Mouse (Mus musculus) layer of hippocampus, postnatal 14 days (tissue): ENCODE data around the gene A4galt. TPM values are rescaled to one million over a fixed set of nuclear protein-coding genes. Genes with fewer than 3 reads are reported as not detected.
"Not testable (repeated sequence)": the region's sequence is repeated elsewhere in the genome, so short reads cannot be mapped to it uniquely, and the experiment has no call there.

ENCODE experiments used
- DNase-seq, 2 experiments: peaks; one replicate each; pipeline ENCODE4 v3.0.0; 2021 to 2022; ENCODE audit warnings: low spot score in 2 of 2, mixed read lengths in 1 of 2
- total RNA-seq, 2 experiments: library from RNA; stranded (reverse); gene quantifications; 2 replicates each; pipeline ENCODE4 v1.2.3; 2021

A4galt gene
- total RNA-seq, 2 experiments from 2014 or later: 1.8 to 1.9 TPM

DNA sequence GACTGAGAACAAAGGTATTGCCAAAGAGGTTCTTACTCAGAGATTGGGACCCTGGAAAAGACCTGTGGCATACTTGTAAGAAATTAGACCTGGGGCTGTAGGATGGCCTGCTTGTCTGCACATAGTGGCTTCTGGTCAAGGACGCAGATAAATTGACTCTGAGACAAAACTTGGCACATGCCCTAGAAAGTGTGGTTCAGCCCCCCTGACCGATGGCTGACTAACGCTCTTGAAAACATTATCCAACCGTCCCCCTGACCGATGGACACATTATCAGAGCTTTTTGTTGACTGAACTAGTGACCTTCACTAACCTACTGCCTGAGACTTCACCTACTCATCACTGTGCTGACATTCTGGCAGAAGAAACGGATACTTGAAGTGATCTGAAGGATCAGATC, 18.4 kb upstream of the A4galt start:
- not testable (repeated sequence) for DNase-seq

DNA sequence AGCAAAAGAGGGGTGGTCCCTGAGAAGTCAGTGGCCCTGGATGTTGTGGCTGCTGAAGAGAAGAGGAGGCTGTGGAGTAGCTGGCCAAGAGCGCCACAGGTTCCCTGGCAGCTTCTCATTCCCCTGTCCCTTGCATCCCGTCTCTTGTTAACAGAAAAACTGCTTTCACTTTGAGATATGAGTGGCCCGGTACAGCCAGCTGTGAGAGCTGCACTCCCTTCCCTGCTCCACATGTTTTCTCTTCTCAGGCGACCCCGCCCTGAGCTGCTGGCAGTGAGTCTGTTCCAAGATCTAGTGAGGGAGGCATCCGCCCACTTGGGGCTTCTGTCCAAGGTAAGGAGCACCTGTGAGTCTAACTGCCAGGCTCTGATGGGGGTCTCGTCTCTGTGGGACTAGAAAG, 16.9 kb upstream of the A4galt start:
- not testable (repeated sequence) for DNase-seq

DNA sequence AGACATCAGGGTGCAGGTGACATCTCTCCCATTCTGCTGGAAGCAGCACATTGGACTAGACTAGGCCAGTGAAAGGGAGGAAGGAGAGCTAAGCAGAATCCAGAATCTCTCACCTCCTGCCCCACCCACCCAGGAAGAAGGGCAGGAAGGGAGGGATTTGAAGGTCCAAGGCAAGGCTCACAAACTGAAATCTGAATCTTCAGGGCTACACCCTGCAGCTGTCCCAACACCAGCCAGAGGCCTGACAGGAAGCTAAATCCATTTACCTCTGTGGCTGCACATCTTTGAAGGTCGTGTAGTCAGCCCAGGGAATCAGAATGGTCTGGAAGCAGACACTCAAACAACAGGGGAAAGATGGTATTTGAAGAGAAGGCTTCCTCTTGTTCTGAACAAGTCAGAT, 13.7 kb upstream of the A4galt start:
- no peak for DNase-seq

DNA sequence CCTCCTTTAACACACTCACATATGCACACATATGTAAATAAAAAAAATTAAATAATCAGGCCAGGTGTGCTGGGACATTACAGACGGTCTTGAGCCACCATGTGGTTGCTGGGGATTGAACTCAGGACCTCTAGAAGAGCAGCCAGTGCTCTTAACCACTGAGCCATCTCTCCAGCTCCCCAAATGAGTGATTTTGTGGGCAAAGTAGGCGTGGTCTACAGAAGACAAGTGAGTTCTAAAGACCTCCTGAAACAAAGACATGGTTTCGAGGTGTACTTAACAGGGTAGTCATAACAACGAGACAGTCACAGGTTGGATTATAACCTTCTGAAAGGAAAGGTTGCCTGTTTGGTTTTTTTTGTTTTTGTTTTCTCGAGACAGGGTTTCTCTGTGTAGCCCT, 11.8 kb upstream of the A4galt start:
- DNase-seq: no peak

DNA sequence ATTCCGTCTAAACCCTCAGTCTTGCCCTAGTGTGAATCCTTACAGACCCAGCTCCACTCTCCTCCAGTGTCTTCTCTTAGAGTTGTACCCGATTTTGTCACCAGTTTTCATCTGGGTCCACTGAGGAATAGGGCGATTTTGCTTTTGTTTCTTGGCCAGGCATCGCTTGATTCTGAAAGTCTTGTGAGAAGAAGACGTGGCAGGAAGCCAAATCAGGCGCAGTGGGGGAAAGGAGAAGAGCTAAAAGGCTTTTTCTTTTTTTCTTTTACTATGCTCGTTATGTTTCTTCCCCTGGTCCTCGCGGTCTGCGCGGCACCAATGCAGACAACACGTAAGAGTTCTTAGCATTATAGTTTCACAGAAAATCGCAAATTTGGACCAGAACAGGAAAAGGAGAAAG, 6.3 kb upstream of the A4galt start:
- no peak for DNase-seq

DNA sequence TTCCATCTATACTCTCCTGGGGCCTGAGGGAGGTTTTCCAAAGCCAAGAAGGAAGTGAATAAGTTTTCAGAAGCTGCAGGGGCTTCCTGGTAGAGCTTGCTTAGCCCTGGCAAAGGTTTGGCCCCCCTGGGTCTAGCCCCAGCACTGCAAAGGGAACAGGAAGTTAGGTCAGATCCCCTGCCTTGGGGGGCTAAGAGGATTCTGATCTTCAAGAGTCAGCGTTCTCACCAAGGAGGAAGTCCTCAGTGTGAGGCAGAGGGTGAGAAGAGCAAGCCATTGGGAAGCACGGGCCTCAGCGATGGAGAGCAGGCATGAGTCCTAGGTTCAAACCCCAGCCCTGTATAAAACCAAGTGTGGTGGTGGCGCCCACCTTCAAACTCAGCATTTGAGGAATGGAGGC, 4.9 kb upstream of the A4galt start:
- no peak for DNase-seq

DNA sequence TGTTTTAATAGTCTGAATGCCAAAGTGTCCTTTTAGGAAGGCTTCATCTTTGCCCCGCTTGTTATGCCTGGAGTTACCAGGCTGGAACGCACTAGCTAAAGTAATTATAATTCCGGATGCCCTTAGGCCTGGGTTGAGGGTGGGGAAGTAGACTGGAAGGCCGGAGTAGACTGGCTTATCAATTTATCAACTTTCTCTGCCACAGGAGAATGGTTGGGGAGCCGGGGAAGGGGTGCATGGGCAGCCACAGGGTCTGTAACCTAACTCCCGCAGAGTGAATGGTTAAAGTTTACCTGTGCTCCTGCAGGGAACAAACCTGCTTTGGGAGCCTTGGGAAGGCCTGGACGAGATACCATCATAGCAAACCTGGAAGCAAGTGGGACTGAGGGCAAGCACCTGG, 4.4 kb upstream of the A4galt start:
- no peak for DNase-seq

DNA sequence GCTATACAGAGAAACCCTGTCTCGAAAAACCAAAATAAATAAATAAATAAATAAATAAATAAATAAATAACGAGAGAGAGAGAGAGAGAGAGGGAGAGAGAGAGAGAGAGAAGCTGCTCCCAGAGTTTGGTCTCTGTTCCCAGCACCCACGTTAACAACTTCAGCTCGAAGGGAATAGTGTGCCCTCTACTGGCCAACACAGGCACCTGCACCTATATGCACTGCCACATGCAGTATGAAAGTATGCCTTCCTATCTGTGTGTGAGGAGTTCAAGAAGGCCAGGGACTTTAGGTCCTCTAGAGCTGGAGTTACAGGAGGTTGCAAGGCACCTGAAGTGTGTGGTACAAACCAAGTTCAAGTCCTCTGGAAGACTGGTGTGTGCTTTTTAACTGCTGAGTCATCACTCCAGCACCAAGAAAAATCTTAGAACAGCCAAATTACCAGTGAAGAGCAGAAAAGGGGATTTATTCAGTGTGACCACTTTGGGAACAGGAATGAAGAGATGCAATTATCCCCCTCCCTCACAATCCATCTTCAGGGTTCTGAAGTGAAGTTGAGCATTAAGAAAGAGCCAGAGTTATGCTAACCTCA, 3.7 kb upstream of the A4galt start:
- DNase-seq: no peak

DNA sequence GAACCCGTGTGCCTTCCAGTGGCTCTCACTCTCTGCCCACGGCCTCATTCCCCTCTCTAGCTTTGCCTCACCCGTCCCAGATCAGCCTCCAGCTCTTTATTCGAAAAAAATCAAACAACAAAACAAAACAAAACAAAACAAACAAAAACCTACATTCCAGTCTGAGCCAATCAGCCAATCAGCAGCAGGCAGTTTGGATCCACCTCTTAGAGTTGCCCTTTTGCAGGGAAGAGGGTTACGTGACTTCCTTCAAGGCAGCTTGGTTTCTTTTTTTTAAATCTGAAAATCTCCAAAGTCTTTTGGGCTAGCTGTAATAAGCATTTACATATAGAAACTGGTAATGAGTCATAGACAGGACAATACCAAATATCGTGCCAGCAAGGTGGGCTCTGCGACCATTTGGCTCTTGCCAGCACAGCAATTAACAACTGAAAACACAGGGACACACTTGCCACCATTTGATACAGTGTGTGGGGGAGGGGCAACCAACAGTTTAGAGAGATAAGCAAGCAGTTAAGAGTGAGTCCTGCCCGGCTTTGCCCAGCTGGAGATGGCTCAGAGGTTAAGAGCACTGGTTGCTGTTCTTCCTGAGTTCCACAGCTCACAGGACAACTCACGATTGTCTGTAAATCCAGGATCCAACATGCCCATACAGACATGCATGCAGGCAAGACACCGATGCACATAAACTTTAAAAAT, 2.9 kb upstream of the A4galt start:
- DNase-seq: no peak

DNA sequence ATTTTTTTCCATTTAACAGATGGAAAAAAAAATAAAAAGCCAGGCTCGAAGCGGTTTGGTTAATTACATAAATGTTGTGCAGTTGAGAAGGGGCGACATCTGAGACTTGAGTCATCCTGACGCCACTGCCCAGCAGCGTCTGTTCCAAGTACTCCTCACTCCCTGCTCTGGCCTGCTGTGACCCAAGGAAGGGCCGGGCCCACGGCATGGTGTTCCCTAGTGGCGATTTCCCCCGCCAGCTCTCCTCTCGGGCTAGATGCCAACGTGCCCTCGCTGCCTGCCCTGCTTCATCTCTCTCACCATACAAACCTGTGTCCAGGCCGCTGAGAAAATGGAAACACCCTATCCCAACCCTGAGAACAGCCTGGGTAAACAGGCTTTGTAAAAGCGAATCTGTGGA, 486 bp upstream of the A4galt start:
- DNase-seq: no peak

DNA sequence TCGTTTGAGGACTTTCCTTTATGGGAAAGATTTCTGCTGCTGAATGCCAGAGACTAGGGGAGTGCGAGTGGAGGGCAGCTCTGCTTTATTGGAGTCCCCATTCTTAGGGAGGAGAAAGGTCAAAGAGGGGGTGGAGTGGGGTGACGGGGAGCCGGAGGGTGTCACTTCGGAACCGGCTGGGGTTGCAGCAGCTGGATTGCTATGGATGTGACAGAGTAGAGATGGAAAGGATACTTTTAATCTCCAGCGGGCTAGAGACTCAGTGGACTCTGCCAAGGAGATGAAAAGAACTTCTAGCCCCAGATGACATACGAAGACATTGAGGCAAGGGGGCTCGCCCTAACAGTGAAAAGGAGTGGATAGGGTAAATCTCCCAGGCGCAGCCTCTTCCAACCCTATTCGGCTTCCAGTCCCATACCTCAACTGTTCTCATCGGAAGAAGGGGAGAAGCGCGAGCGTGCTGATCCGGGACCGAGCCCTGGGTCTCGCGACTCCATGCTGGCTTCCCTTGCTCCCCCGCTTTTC, 861 bp downstream of the A4galt start:
- no peak for DNase-seq

DNA sequence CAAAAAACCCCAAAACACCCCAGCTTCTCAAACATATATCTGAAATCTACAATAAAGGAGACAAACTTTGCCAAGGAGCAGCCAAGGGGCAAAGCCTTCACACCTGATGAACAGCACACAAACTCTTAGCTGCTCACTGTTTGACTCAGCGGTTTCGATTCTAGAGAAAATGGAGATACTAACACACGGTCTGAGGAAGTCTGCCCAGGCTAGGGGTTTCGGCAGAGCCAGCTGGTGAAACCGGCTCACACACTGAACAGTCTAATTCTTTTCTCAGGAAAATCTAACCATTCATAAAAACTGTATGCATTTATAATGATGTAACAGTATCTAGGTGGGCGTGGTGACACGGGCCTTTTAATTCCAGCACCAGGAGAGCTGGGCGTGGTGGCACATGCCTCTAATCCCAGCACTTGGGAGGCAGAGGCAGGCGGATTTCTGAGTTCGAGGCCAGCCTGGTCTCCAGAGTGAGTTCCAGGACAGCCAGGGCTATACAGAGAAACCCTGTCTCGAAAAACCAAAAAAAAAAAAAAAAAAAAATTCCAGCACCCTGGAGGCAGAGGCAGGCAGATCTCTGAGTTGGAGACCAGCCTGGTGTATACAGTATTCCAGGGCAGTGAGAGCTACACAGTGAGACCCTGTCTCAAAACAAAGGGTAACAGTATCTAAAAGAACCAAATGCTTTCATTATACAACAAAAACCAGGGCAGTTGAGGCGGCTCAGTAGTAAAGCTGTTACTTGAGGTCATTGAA, 1.9 kb downstream of the A4galt start:
- DNase-seq: no peak

DNA sequence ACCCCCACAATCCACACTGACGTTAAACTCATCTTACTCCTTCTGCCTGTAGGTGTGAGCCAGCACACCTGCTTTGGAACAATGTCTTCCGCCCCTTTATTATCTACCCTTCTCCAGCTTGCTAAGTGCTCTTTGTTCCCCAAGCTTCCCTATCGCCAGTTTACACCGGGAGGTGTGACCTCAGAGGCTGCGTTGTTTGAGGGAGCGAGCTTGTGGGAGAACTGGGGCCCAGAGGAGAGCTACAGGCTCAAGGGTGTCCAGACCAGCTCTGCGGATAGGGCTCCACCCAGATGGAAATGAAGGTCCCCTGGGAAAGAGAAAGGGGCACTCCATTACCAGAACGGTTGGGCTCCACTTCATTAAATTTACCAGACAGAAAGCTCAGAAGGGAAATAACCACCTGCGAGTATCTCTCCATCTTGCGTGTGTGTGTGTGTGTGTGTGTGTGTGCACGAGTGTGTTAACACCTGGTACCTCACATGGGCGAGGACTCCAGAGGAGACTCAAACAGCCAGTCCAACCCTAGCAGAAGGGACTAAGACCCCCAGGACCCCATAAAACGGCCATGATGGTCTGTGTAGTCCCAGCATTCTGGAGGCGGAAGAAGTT, 3.2 kb downstream of the A4galt start:
- no peak for DNase-seq

DNA sequence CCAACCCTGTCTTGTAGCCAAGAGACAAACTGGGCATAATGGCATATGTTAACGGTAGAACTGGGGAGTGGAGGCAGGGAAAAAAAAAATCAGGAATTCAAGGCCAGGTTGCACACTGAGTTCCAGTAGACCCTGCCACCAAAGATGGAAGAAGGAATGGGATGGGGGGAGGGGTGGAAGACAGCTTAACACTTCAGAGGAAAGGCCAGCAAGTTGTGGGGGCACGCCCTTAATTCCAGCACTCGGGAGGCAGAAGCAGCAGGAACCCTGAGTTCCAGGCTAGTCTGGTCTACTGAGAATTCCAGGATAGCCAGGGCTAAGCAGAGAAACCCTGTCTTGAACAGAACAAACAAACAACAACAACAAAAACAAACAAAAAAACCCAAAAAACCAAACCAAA, 7.2 kb downstream of the A4galt start:
- no peak for DNase-seq

DNA sequence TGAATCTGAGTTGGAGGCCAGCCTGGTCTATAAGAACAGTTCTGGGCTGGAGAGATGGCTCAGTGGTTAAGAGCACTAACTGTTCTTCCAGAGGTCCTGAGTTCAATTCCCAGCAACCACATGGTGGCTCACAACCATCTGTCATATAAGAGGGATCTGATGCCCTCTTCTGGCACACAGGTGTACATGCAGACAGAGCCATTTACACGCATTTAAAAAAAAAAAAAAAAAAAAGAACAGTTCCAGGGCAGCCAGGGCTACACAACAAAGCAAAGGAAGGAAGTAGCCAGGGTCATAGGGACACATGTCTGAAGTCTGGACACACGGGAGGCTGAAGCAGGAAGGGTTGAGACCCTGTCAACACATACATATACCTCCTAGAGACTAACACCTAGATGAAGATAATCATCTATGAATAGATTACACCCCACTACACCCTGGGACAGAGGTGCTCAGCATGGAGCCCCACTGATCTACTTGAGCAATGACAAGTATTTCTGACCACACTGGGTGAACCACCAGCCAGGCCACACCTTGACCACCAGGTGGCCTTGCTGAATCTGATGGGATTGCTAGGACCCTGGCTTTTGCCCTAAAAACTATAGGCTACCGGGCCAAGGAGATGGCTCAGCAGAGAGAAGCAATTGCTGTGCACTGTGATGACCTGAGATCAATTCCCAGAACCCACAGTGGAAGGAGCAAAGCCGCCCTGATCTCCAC, 9.5 kb downstream of the A4galt start:
- no peak for DNase-seq

DNA sequence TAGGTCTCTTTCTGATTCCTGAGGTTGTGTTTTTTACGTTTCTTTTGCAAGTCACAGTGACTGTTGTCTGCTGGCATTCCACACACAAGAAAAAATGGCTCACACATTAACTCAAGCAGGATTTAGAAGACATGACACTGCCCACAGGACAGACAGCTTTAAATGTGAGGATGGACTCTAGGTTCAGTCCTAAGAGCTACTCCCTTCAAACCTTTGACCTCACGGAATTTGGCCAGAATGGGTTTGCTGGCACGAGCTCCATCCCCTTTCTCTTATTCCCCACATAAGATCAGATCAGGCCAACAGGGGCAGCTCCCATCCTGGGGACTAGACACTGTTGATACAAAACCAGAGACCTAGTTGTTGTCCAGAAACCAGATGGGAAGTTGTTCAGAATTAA, 10.1 kb downstream of the A4galt start:
- no peak for DNase-seq

DNA sequence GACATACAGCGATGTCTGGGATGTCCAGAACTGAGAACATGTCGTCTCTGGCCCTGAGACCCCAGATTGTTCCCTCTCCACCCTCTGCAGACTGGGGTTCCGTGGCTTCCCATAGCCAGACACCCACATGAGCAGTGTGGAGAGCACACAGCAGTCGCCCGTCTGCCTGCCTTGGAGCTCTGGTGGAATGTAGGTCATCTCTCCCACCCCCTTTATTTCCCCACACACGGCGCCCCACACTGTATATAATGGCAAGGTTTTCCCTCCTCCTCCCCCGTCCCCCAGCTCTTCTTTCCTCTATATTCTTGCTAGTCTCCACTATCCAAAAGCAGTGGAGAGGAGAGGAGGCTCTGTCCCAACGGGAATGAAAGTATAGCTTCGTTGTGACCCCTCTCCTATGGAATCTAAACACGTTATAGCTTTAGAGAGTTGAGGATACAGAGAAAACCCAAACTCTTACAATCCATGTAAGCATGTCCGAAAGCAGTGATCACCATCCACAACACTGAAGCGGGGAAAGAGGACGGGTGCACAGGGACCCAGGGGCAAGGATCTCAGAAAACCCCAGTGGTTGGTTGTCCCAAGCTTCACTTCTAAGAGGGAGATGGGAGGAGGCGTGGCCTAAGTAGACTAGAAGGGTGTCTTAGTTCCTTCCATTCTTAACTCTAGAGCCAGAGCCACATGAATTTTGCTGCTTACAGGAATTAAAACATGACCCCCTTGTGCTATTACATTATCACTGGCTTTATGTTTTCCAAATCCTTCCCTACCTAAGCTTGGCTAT, 13.9 kb downstream of the A4galt start:
- DNase-seq: no peak

DNA sequence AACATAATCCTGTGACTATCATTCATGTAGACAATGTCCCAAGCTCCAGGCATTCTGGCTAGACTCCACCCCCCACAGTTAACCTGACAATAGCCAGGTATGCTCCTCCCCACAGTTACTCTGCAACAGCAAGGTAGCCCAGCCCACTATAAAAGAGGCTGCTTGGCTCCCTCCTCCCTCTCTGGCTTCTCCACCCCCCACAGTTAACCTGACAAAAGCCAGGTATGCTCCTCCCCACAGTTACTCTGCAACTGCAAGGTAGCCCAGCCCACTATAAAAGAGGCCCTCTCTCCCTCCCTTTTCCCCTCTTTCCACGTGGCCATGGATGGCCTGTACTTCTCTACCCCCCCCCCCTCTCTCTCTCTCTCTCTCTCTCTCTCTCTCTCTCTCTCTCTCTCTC, 14.8 kb downstream of the A4galt start:
- no peak for DNase-seq

DNA sequence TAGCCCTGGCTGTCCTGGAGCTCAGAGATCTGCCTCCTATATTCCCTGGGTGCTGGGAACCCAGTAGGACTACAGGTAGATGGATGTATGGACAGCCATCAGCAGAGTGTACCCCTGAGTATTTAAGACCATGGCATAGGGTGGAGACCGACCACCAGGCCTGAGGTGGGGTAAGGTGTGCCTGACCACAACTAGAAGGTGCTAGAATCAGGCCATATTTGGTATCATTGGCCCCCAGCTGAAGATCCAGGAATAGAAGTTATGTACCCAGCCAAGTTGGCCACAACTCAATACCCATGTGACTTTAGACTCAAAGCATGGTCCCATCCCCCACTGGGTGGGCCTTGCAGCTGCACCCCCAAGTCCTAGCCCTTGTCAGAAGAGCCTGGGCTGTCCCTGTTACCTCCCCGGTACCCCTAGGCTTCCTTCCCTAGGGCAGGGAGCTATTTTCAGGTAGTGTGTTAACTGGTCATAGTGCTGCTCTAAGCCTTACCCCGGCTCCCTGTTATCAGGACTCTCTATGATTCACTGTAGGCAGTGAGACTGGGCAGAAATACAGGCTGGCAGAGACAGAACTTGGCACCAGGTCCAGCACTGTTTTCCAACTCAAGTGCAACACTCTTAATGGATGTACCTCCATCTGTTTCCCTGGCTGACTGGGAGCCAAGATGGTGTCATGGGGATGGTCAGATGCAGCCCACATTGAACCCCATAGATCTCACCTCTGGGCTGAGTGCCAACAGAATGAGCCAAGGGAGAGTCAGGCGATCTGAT, 18.2 kb downstream of the A4galt start:
- peak; percentile 50 to 85 for DNase-seq

DNA sequence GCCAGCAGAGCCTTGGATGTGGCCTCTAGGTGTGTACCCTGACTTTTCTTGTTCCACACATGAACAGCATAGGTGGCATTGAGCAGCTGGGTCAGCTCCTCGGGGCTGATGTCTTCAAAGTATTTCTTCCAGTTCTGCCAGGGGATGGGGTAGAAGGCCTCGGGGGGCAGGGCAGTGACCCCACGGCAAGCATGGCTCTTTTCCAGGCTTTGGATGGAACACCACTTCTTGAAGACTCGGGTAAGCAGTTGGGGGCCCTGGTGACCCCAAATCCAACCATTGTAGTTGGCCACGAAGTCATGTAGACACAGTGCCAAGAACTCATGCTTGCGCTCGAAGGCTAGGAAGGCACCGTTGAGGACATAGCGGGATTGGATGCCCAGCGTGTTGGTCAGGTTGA, 24.0 kb downstream of the A4galt start:
- no peak for DNase-seq
